Mouse (Mus musculus): ENCODE results near the gene Mcu. TPM values are rescaled to one million over a fixed set of nuclear protein-coding genes. Genes with fewer than 3 reads are reported as not detected.

Mcu gene
- polyA plus RNA-seq, 1 experiment from 2014 or later = 24.9 TPM

- WGBS = 33% methylated on average over 8 of the region's 8 CpGs
- H3K36me3 ChIP-seq = peaks cover 6% of the 10 kb centered on the region
- H3K9ac ChIP-seq = no peak overlapping the region
- no peaks in the 10 kb centered on the region for H3K9me3 ChIP-seq
- H3K27me3 ChIP-seq (replicated peaks) = no peaks in the 10 kb centered on the region
- H3K27ac ChIP-seq (replicated peaks) = no peak overlapping the region
- no peak overlapping the region for H3K4me2 ChIP-seq
- H3K4me3 ChIP-seq = no peak overlapping the region
- no peak for ATAC-seq (ENCODE audit: extremely low read depth, insufficient number of reproducible peaks, low FRiP score, low TSS enrichment)
- peaks cover 63% of the 10 kb centered on the region for H3K4me1 ChIP-seq
These were observed 171.9 kb downstream of the Mcu start for GRCm38 (mm10) chr10:59444635-59445034.

GRCm38 (mm10) chr10:59444106-59444505 lies 172.4 kb downstream of the Mcu start:
- peaks cover 68% of the 10 kb centered on the region for H3K4me1 ChIP-seq
- H3K36me3 ChIP-seq = peaks cover 6% of the 10 kb centered on the region
- 71% methylated on average over 3 of the region's 3 CpGs for WGBS
- no peak for ATAC-seq (ENCODE audit: extremely low read depth, insufficient number of reproducible peaks, low FRiP score, low TSS enrichment)
- no peak overlapping the region for H3K4me2 ChIP-seq
- no peak overlapping the region for H3K4me3 ChIP-seq
- no peaks in the 10 kb centered on the region for H3K9me3 ChIP-seq
- no peaks in the 10 kb centered on the region for H3K27me3 ChIP-seq (replicated peaks)
- no peak overlapping the region for H3K9ac ChIP-seq
- no peak overlapping the region for H3K27ac ChIP-seq (replicated peaks)

GRCm38 (mm10) chr10:59443212-59443611 lies 173.3 kb downstream of the Mcu start:
- Histone ChIP-seq H3K27ac (replicated peaks) (0 out of 2 replicates have a peak overlapping the region, but pooled peaks have one; percentile 16), H3K27me3 (replicated peaks) (no peaks in the 10 kb centered on the region), H3K9ac (no peak overlapping the region), H3K4me2 (peak overlapping the region; percentile 14), H3K9me3 (no peaks in the 10 kb centered on the region), H3K4me3 (no peak overlapping the region), H3K4me1 (peaks cover 70% of the 10 kb centered on the region), H3K36me3 (no peaks in the 10 kb centered on the region)
- WGBS = 3% methylated on average over 7 of the region's 7 CpGs
- ATAC-seq (ENCODE audit: extremely low read depth, insufficient number of reproducible peaks, low FRiP score, low TSS enrichment) = no peak

- peaks cover 60% of the 10 kb centered on the region for H3K4me1 ChIP-seq
These were observed 174.8 kb downstream of the Mcu start, which contains the start of gene Oit3 for GRCm38 (mm10) chr10:59441735-59442134. Gene Oit3, minus strand, starts transcription at chr10:59441778.

GRCm38 (mm10) chr10:59440177-59440576 lies 176.3 kb downstream of the Mcu start:
- no peak overlapping the region for H3K9ac ChIP-seq
- H3K36me3 ChIP-seq = no peaks in the 10 kb centered on the region
- no peak overlapping the region for H3K4me3 ChIP-seq
- no peaks in the 10 kb centered on the region for H3K9me3 ChIP-seq
- 36% methylated on average over 6 of the region's 6 CpGs for WGBS
- no peak overlapping the region for H3K4me2 ChIP-seq
- peaks cover 50% of the 10 kb centered on the region for H3K4me1 ChIP-seq
- H3K27me3 ChIP-seq (replicated peaks) = no peaks in the 10 kb centered on the region
- peak overlapping the region; percentile 53 for H3K27ac ChIP-seq (replicated peaks)
- ATAC-seq (ENCODE audit: extremely low read depth, insufficient number of reproducible peaks, low FRiP score, low TSS enrichment) = no peak

More at GRCm38 (mm10) chr10:59441735-59442134, 174.8 kb downstream of the Mcu start, which contains the start of gene Oit3:
- no peak within 1 kb of the TSS for H3K4me2 ChIP-seq
- no peak within 1 kb of the TSS for H3K4me3 ChIP-seq
- H3K9ac ChIP-seq = no peak within 1 kb of the TSS
- no peak for ATAC-seq (ENCODE audit: extremely low read depth, insufficient number of reproducible peaks, low FRiP score, low TSS enrichment)
- no peaks in the 10 kb centered on the region for H3K36me3 ChIP-seq
- H3K27ac ChIP-seq (replicated peaks) = 0 out of 2 replicates have a peak within 1 kb of the TSS, but pooled peaks have one; percentile 53
- H3K27me3 ChIP-seq (replicated peaks) = no peaks in the 10 kb centered on the region
- H3K9me3 ChIP-seq = no peaks in the 10 kb centered on the region
- WGBS = 52% methylated on average over 11 of the region's 11 CpGs

GRCm38 (mm10) chr10:59439508-59439931 lies 177.0 kb downstream of the Mcu start:
- H3K36me3 ChIP-seq = no peaks in the 10 kb centered on the region
- peak overlapping the region; percentile 53 for H3K27ac ChIP-seq (replicated peaks)
- no peak for ATAC-seq (ENCODE audit: extremely low read depth, insufficient number of reproducible peaks, low FRiP score, low TSS enrichment)
- H3K4me2 ChIP-seq = no peak overlapping the region
- no peak overlapping the region for H3K9ac ChIP-seq
- peaks cover 43% of the 10 kb centered on the region for H3K4me1 ChIP-seq
- 31% methylated on average over 5 of the region's 5 CpGs for WGBS
- no peaks in the 10 kb centered on the region for H3K9me3 ChIP-seq
- H3K27me3 ChIP-seq (replicated peaks) = no peaks in the 10 kb centered on the region
- no peak overlapping the region for H3K4me3 ChIP-seq

- ATAC-seq (ENCODE audit: extremely low read depth, insufficient number of reproducible peaks, low FRiP score, low TSS enrichment) = no peak
- no peak overlapping the region for H3K9ac ChIP-seq
- 87% methylated on average over 12 of the region's 12 CpGs for WGBS
- H3K9me3 ChIP-seq = no peaks in the 10 kb centered on the region
- peaks cover 35% of the 10 kb centered on the region for H3K4me1 ChIP-seq
- H3K4me3 ChIP-seq = no peak overlapping the region
- H3K27ac ChIP-seq (replicated peaks) = no peak overlapping the region
- H3K36me3 ChIP-seq = no peaks in the 10 kb centered on the region
- no peak overlapping the region for H3K4me2 ChIP-seq
- no peaks in the 10 kb centered on the region for H3K27me3 ChIP-seq (replicated peaks)
These were observed 177.8 kb downstream of the Mcu start for GRCm38 (mm10) chr10:59438651-59439050.

GRCm38 (mm10) chr10:59435746-59436145 lies 180.7 kb downstream of the Mcu start:
- WGBS = 88% methylated on average over 18 of the region's 18 CpGs
- Histone ChIP-seq H3K27ac (replicated peaks) (no peak overlapping the region), H3K27me3 (replicated peaks) (no peaks in the 10 kb centered on the region), H3K4me2 (no peak overlapping the region), H3K4me1 (peaks cover 25% of the 10 kb centered on the region), H3K36me3 (no peaks in the 10 kb centered on the region), H3K4me3 (no peak overlapping the region), H3K9me3 (no peaks in the 10 kb centered on the region), H3K9ac (no peak overlapping the region)
- no peak for ATAC-seq (ENCODE audit: extremely low read depth, insufficient number of reproducible peaks, low FRiP score, low TSS enrichment)

GRCm38 (mm10) chr10:59430701-59431218 lies 185.7 kb downstream of the Mcu start:
- no peak for ATAC-seq (ENCODE audit: extremely low read depth, insufficient number of reproducible peaks, low FRiP score, low TSS enrichment)
- 11% methylated on average over 6 of the region's 6 CpGs for WGBS

GRCm38 (mm10) chr10:59429448-59430135 lies 186.9 kb downstream of the Mcu start:
- WGBS = 69% methylated on average over 16 of the region's 16 CpGs
- Histone ChIP-seq H3K4me1 (peaks cover 37% of the 10 kb centered on the region), H3K27ac (replicated peaks) (no peak overlapping the region), H3K36me3 (no peaks in the 10 kb centered on the region), H3K27me3 (replicated peaks) (no peaks in the 10 kb centered on the region), H3K4me3 (no peak overlapping the region), H3K9me3 (no peaks in the 10 kb centered on the region), H3K9ac (no peak overlapping the region), H3K4me2 (no peak overlapping the region)
- ATAC-seq (ENCODE audit: extremely low read depth, insufficient number of reproducible peaks, low FRiP score, low TSS enrichment) = no peak

More at GRCm38 (mm10) chr10:59430701-59431218, 185.7 kb downstream of the Mcu start:
- no peak overlapping the region for H3K9ac ChIP-seq
- no peaks in the 10 kb centered on the region for H3K9me3 ChIP-seq
- no peaks in the 10 kb centered on the region for H3K27me3 ChIP-seq (replicated peaks)
- no peak overlapping the region; the same call in 1 of the 2 replicates for H3K27ac ChIP-seq (replicated peaks)
- no peak overlapping the region for H3K4me3 ChIP-seq
- peaks cover 28% of the 10 kb centered on the region for H3K4me1 ChIP-seq
- no peaks in the 10 kb centered on the region for H3K36me3 ChIP-seq
- H3K4me2 ChIP-seq = peak overlapping the region; percentile 20; the same call in 1 of the 2 replicates

GRCm38 (mm10) chr10:59426371-59426770 lies 190.1 kb downstream of the Mcu start:
- ATAC-seq (ENCODE audit: extremely low read depth, insufficient number of reproducible peaks, low FRiP score, low TSS enrichment) = no peak
- Histone ChIP-seq H3K9ac (no peak overlapping the region), H3K4me3 (no peak overlapping the region), H3K4me2 (no peak overlapping the region), H3K9me3 (no peaks in the 10 kb centered on the region), H3K27me3 (replicated peaks) (no peaks in the 10 kb centered on the region), H3K4me1 (peaks cover 40% of the 10 kb centered on the region), H3K27ac (replicated peaks) (no peak overlapping the region), H3K36me3 (no peaks in the 10 kb centered on the region)
- 61% methylated on average over 4 of the region's 4 CpGs for WGBS
